Mouse (Mus musculus) layer of hippocampus, adult 18-20 months (tissue): ENCODE measurements around the gene Kif13a. TPM values are rescaled to one million over a fixed set of nuclear protein-coding genes. Genes with fewer than 3 reads are reported as not detected.

Source experiments
- total RNA-seq, 2 experiments: library from RNA; stranded (reverse); gene quantifications; 2 replicates each; pipeline ENCODE4 v1.2.3; 2021

The Kif13a gene
- total RNA-seq, 2 experiments from 2014 or later, result 23.4 to 23.5 TPM

Other genes with a start within 250 kb of the Kif13a start
- 10 to 100 TPM; 57.5 to 58.6 TPM for gene Nup153, start 201.9 kb downstream of the Kif13a start, total RNA-seq
- gene Nhlrc1, start 85.0 kb upstream of the Kif13a start, total RNA-seq, result 10 to 100 TPM; 20.0 to 20.2 TPM
- 10 to 100 TPM in 1 of 2 experiments, 1 to 10 TPM in 1; 8.0 to 11.7 TPM for gene Kdm1b, start 113.6 kb upstream of the Kif13a start, total RNA-seq
- 10 to 100 TPM; 11.7 to 12.3 TPM for gene Tpmt, start 114.9 kb upstream of the Kif13a start, total RNA-seq
- 10 to 100 TPM; 45.1 to 45.8 TPM for gene Dek, start 176.3 kb upstream of the Kif13a start, total RNA-seq
- 10 to 100 TPM; 12.9 to 13.6 TPM for gene Rnf144b, start 192.8 kb upstream of the Kif13a start, total RNA-seq